Mouse (Mus musculus): ENCODE results near the gene Dusp15.

Dusp15 gene

DNA sequence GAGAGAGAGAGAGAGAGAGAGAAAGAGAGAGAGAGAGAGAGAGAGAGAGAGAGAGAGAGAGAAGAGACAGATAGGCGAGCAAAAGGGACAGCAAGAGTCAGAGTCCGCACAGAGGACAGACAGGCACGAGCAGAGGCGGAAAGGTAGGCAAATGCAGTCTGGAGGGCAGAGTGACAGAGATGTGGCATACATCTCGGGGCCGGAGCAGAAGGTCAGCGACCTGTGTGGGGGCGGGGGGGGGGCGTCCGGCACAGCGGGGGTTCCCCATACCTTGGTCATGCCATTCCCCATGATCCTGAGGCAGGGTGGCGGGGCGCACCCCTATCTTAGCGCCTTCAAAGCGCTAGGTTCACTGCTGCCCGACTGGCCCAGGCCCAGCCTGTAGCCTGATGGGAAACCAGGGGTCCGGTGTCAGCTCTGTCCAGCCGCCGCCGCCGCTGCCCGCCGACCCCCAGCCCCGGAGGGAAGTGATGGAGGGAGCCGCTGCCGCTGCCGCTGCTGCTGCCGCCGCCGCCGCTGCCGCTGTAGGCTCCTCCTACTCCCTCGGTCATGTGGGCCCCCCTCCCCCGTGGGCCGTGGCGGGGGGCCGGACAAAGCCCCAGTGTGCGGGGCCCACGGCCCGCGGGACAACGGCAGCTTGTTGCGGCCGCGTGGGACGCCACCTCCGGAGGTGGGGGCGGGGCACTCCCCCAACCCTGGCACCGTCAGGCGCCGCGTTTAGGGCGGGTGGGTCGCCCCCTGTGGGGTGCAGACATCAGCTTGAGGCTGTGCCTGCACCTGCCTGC is at the start of gene Dusp15:
Gene Dusp15, minus strand, starts transcription at position 634 of the 785 bp plus-strand sequence.
- DNase-seq (ENCODE audit: low spot score in 2 of 2), result peak in 1 of 2 experiments; percentile 56

GRCm38 (mm10) chr2:152997046-152997445 is 45.5 kb upstream of the Dusp15 start:
- no peak for DNase-seq (ENCODE audit: low spot score in 2 of 2)

GRCm38 (mm10) chr2:152991529-152991928 is 40.0 kb upstream of the Dusp15 start:
- DNase-seq (ENCODE audit: low spot score in 2 of 2), result no peak

DNA sequence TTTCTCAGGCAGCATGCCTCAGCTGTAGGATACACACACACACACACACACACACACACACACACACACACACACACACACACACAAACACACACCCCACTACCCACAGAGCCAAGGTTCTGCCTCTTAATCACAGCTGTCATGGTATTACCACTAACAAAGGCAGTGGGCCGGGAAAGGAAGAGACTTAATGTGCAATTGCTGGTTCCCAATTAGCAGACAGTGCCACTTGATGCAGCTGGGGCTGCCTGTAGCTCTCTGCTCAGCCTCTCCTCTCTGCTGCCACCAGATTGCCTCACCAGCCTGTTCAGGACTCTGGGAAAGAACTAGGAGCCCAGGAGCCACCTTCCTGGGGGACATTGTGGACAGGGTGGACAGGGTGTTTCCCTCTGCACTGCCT is 34.1 kb upstream of the Dusp15 start:
- DNase-seq (ENCODE audit: low spot score in 2 of 2), result no peak

- no peak for DNase-seq (ENCODE audit: low spot score in 2 of 2)
These were observed 25.5 kb upstream of the Dusp15 start for GRCm38 (mm10) chr2:152976991-152977390.

GRCm38 (mm10) chr2:152965555-152965954 is 14.1 kb upstream of the Dusp15 start:
- DNase-seq (ENCODE audit: low spot score in 2 of 2), result no peak

DNA sequence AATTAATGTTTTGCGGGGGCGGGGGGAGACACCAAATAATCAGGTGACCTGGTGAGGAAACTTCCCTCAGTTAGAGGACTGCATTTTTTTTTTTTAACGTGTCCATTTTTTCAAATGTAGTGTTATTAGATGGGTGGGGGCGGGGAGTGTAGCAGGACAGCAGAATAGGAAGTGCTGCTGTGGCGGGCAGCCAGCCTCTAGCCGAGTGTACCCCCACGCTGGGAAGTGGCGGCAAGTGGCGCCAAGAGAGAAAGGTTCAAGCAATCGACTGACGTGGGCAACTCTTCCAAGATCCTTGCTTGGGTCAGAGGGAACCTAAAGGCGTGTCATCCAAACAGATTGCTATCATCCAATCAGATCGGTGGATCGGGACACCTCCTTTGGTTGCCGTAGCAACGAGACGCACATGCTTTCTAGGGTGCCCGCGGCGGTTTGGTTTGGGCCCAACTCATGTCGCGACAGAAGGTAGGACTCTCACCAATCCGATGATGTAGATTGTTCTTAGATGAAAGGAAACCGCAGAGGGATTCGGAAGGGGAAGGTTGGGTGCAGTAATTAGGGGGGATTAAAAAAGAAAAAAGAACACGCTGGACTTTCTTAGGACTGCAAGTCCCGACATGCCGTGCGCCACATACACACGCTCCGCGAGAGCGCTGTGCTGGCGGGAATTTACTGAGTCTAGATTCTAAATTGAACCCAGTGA is 10.7 kb upstream of the Dusp15 start, which contains the start of gene Ttll9:
Gene Ttll9, plus strand, starts transcription at position 395 of the 703 bp plus-strand sequence.
- peak; percentile 39 to 76 for DNase-seq (ENCODE audit: low spot score in 2 of 2)

DNA sequence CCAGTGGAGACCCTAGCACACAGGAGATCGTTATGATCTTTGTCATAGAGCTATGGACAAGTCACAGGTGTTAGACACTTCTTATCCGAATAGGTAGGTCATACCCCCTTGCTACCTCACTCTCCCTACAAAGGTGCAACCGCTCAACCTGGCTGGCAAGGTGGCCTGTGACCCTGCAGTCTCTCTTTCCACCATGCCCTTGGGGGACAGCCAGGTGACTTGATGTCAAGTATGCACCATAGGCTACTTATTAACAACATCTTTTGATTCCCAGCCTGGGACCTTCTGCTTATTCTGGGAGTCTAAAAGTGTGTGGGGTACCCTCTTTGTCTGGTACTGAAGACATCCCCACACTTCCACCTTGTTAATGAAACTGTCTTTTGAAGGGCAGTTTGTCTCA is 6.6 kb upstream of the Dusp15 start:
- DNase-seq (ENCODE audit: low spot score in 2 of 2), result no peak

DNA sequence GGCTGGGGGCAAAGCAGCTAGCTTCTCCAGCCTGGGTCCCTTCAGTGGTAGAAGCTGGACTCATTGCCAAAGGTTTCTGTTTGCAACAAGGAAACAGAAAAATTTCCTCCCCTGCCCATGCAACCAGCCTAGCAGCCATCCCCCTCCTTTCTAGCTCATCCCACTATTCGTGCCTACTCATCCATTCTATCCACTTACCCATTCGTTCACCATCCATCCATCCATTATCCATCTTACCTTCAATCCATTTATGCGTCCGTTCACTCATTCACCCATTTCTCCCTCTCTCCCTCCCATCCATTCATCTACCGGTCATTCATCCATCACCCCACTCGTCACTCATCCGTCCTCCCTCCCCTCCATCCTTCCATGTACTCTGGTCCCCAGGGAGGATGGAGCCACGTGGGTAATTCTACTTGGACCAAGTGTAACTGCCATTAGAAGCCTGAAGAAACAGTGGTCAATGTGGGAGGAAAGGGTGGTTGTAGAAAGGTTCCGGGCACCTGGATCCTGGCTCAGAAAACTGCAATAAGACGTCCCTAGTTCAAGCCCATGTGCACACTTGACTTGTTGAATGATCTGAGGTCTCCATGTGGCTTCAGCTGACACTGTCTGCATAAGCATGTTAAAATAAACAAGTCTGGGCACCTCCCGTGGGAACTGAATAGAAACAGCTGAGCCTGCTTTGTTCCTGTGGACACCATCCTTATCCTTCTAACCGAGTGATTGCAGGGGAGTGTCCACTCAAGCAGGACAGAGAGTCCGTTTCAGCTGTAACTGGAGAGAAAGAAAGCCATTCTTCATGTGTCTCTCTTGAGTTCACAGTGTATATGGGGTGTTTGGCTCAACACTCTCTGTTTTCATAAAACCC is 587 bp upstream of the Dusp15 start:
- no peak for DNase-seq (ENCODE audit: low spot score in 2 of 2)

- DNase-seq (ENCODE audit: low spot score in 2 of 2), result no peak
These were observed 987 bp downstream of the Dusp15 start for GRCm38 (mm10) chr2:152950358-152951064.

GRCm38 (mm10) chr2:152948438-152949020 is 3.0 kb downstream of the Dusp15 start:
- no peak for DNase-seq (ENCODE audit: low spot score in 2 of 2)

DNA sequence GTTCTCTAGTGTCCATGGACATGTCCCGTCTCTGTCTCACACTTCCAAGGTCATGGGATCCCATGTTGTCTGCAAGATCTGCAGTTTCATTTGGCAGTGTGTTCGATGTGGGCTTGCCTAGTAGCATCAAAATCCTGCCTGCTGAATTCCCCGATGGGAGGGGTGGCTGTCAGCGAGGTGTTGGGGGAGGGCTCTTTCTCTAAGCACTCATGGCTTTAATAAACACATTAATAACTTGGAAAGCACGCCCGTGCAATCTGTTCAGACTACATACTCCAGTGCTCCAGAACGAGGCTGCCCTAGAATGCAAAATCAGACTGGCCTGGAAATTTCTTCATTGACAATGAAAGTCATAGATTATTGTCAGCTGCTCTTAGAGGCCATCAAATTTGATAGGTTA is 4.4 kb downstream of the Dusp15 start:
- no peak for DNase-seq (ENCODE audit: low spot score in 2 of 2)

DNA sequence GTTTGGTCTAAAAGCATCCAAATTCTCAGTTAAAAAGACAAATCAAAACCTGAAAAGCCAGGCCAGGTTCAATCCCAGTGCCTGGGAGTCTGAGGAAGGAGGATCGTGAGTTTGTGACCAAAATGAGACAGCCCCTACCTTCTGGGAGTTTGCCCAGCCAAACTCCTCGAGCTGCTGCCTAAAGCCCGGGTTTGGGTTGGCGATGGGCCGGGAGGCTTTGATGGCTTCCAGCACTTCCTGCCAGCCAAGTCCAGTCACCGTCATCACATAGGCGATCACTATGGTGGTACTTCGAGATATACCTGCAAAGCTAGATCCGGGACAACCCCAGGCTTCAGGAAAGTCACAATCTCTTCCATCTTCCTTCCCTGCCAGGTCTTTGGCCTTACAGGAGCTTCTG is 7.5 kb downstream of the Dusp15 start:
- DNase-seq (ENCODE audit: low spot score in 2 of 2), result no peak

GRCm38 (mm10) chr2:152943568-152943967 is 7.9 kb downstream of the Dusp15 start:
- no peak for DNase-seq (ENCODE audit: low spot score in 2 of 2)

- no peak for DNase-seq (ENCODE audit: low spot score in 2 of 2)
These were observed 8.5 kb downstream of the Dusp15 start for GRCm38 (mm10) chr2:152942898-152943515.

GRCm38 (mm10) chr2:152941776-152942175 is 9.7 kb downstream of the Dusp15 start:
- DNase-seq (ENCODE audit: low spot score in 2 of 2), result no peak

DNA sequence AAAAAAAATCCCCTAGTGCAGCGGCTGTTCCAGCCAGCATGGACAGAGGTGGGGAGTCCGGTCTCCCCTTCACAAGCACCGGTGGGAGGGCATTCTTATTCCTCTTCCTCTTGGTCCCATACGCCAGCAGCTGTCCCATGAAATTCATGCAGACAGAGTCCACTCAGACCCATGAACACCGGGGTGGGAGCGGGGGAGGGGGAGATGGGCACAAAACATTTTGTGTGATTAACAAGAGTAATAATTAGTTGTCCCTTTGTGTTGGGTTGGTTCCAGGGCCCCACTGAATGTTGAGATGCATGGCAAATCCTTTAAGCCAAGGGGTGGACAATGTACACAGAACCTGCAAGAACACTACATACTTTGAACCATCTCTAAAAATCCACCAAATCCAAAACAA is 10.4 kb downstream of the Dusp15 start:
- DNase-seq (ENCODE audit: low spot score in 2 of 2), result no peak

GRCm38 (mm10) chr2:152939846-152940245 is 11.7 kb downstream of the Dusp15 start:
- DNase-seq (ENCODE audit: low spot score in 2 of 2), result peak in 1 of 2 experiments; percentile 71

- DNase-seq (ENCODE audit: low spot score in 2 of 2), result peak in 1 of 2 experiments; percentile 59
These were observed 17.9 kb downstream of the Dusp15 start for GRCm38 (mm10) chr2:152933614-152934013.

GRCm38 (mm10) chr2:152933048-152933447 is 18.4 kb downstream of the Dusp15 start, which contains the start of gene Foxs1:
TSS of gene Foxs1 (minus strand) at chr2:152933208.
- DNase-seq (ENCODE audit: low spot score in 2 of 2), result no peak
